Mouse (Mus musculus): ENCODE results near the gene Cops4.

The Cops4 gene

DNA sequence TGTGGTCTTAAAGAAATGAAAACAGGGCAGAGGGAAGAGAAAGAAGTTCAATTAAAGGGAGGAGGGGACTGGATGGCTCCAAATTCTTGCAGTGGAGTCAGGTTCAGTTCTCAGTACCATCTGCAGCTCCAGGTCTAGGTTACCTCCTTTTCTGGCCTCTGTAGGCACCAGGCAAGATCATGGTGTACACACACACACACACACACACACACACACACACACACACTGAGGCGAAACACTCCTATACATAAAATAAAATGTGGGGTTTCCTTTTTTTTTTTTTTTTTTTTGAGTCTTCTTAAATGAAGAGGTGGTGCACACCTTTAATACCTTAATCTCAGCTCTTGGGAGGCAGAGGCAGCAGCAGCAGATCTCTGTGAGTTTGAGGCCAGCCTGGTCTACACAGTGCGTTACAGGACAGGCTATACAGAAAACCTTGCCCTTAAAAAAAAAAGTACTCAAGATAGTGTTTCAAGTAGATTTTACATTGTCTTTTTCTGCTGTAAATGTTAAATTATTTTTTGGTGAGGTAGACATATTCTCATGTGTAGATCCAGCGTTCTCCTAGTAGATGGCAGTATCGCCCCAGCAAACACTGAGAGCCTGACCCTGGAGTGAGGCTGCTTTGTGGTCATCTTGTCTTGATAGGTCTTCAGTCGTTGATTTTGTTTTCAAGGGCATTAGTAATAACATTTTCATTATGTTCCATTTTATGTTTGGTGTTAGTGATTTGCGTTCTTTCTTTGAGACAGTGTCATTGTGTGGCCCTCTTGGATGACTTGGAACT is 28.4 kb downstream of the Cops4 start:
- WGBS, result 89% methylated on average over 6 of the region's 6 CpGs

- WGBS, result 85% methylated on average over 2 of the region's 2 CpGs
These were observed 30.1 kb downstream of the Cops4 start for GRCm38 (mm10) chr5:100548236-100548635.

GRCm38 (mm10) chr5:100549311-100549710 is 31.2 kb downstream of the Cops4 start:
- 87% methylated on average over 4 of the region's 4 CpGs for WGBS

DNA sequence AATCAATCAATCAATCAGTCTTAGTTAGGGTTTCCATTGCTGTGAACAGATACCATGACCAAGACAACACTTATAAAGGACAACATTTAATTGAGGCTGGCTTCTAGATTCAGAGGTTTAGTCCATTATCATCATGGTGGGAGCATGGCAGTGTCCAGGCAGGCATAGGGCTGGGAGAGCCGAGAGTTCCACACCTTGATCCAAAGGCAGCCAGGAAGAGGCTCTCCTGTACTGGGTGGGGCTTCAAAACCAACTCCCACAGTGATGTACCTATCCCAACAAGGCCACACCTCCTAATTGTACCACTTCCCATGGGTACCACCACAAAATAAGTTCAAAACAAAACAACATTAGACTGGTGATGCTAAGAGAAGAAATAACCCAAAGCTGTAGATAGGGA is 32.0 kb downstream of the Cops4 start:
- 100% methylated on average over 1 of the region's 1 CpGs for WGBS

DNA sequence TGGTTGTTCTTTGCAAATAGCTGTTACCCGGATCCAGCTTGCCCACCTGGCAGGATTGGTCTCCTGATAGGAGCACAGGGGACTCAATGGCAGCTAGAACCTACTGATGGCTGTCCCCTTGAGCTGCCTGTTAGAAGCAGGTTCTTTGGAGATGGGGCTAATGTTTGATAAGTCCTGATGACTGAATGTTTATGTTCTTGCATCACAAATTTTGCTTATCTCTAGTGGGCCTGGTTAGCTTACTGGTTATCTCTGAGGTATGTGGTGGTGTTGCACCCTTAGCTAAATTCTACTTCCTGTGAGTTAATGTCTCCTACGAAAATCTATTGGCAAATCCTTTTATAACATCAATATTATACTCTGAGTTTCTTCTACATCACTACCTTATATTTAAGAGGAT is 33.8 kb downstream of the Cops4 start:
- 77% methylated on average over 2 of the region's 2 CpGs for WGBS

DNA sequence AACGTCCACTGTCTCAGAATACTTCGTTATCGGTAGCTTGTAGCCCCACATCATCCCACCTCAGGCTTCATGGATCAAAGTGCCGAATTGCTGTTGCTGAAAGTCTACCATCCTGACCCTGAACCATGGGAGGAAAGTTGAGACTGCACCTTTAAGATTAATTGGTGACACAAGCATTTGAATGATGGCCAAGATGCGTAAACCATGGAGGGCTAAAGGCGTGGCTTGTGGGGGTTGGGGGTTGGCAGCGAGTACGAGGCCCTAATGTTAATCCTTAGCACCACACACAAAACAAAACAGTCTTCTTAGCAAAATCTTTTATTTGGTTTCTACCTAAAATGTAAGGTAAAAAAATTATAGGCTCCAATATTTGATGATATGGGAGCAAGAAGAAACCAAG is 35.3 kb downstream of the Cops4 start:
- 67% methylated on average over 8 of the region's 8 CpGs for WGBS

DNA sequence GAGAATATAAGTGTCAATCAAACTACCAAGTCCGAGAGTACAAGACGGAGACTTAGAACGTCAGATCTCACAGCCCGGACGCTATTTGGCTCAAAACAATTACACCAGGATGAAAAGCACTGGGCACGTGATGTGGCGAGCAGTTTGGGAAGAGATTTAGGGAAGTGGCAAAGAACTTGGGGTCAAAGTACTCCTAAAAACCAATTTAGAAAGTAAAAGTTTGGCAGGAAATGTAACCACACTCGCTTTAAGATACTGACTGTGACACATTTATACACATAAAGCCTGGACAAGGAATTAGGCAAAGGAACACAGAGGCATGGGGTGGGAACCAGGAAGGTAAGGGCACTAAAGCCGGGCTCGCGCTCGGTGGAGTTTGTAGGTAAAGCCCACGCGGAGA is 38.9 kb downstream of the Cops4 start:
- WGBS, result 84% methylated on average over 14 of the region's 14 CpGs

GRCm38 (mm10) chr5:100557537-100557936 is 39.4 kb downstream of the Cops4 start:
- 81% methylated on average over 9 of the region's 9 CpGs for WGBS

- WGBS, result 83% methylated on average over 3 of the region's 3 CpGs
These were observed 40.7 kb downstream of the Cops4 start for GRCm38 (mm10) chr5:100558783-100559182.

DNA sequence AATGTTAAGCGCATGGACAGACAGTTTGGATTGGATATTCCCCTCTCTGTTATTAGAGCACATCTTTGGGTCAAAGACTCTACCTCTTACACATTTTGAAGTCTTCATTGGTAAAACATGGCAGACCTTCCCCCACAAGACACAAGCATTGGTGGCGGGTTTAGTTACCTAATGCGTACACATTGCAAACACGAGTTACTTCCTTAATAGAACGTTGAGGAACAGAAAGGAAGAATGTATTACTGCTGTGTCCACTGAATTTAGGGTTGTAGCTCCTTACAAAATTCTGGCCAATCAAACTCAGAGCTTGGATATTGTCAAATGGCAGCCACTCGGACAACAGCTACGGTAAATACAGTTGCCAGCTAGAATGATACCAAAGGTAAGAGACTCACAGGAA is 41.2 kb downstream of the Cops4 start:
- WGBS, result 95% methylated on average over 7 of the region's 7 CpGs

DNA sequence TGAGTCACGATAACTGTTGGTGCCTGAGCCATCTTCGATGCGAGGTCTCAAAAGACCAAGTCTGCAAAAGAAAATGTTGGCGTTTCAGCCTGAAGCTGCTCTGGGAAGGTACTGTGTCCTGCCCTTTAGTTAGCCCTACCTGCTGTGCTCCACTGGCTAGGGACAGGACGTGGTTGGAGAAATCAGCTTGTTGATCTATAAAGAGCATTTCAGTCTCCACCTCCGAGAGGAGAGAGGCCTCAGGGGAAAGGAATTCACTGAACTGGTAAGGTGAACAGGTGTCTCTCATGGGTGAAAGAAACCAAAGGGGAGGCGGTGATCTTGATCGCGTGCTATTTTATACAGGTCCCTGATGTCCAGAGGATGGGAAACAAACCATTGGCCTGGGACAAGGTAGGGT is 44.6 kb downstream of the Cops4 start:
- 86% methylated on average over 9 of the region's 9 CpGs for WGBS

GRCm38 (mm10) chr5:100566798-100567197 is 48.7 kb downstream of the Cops4 start:
- WGBS, result 87% methylated on average over 2 of the region's 2 CpGs

GRCm38 (mm10) chr5:100567258-100568032 is 49.3 kb downstream of the Cops4 start:
- WGBS, result 84% methylated on average over 13 of the region's 13 CpGs

DNA sequence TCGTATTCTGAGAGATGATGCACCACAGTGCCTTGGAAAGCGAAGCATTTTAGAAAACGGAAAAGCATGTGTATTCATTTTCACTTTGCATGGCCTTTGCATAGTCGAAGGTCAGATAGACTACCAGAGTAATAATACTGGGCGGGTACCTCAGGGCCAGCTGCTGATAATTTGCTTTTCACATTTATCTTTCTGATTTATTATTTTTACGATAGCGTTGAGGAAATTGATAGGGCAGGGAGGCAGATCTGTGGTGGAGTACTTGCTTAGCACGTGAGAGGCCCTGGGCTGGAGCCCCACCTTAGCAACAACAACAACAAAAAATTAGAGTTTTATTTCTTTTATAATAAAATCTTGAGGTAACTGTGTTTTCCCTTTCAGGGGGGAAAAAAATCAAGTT is 50.1 kb downstream of the Cops4 start:
- 94% methylated on average over 8 of the region's 8 CpGs for WGBS

DNA sequence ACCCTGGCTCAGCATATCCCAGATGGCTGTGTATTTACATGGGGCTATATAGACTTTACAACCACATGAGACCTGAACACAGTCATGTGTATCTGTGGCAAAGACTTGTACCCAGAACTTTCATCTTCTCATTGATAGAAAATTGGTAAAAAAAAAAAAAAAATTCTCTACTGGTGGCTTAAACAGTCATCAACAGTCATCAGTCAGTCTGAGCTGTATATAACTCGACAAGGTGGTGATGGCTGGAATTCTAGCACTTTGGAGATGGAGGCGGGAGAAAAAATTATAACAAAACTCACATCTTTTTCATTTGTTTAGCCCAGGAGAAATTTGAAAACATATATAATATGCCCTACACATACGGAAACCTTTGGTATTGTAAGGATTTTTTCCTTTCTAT is 50.7 kb downstream of the Cops4 start:
- 94% methylated on average over 3 of the region's 3 CpGs for WGBS

- WGBS, result 79% methylated on average over 18 of the region's 18 CpGs
These were observed 51.3 kb downstream of the Cops4 start for GRCm38 (mm10) chr5:100569250-100569934.

DNA sequence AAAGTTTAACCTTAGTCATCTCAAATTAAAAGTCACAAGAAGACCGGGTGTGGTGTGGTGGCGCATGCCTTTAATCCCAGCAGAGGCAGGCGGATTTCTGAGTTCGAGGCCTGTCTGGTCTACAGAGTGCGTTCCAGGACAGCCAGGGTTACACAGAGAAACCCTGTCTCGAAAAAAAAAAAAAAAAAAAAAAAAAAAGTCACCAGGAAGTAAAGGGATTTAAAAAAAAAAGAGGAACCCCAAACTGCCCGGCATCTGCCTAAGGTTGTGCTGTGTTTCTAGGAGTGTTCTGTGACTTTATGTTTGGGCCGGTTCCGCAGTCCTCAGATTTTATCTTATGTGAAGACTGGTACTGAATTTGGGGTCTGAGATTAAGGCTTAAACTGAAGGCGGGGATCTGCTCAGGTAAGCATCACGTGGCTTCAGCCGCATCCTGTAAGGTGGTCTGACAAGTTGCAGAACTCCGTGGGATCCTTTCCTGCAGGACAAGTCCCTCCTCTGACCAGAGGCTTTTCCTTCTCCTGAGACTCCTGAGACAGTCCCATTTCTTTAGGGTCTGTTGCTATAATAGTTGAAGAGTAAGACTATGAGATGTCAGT is 52.0 kb downstream of the Cops4 start:
- WGBS, result 78% methylated on average over 13 of the region's 13 CpGs

GRCm38 (mm10) chr5:100570716-100571115 is 52.6 kb downstream of the Cops4 start:
- 49% methylated on average over 8 of the region's 8 CpGs for WGBS

- 31% methylated on average over 7 of the region's 7 CpGs for WGBS
These were observed 54.0 kb downstream of the Cops4 start, which contains the start of gene Plac8 for GRCm38 (mm10) chr5:100572069-100572468. Gene Plac8 (minus strand): TSS chr5:100572245.

DNA sequence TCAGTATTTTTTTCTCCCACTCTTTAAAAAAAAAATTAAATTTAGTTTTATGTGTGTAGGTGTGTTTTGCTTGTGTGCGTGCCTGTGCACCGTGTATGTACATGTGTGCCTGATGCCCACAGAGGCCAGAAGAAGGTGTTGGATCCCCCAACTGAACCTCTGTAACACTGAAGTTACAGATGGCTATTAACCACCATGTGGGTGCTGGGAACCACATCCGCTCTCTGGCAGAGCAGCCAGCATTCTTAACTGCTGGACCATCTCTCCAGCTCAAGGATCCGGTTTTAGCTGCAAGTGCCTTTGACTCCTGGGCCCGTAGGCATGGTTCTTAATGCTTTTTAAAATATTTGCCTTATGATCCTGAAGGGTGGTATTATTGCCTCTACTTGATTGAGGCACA is 55.1 kb downstream of the Cops4 start:
- WGBS, result 90% methylated on average over 5 of the region's 5 CpGs

DNA sequence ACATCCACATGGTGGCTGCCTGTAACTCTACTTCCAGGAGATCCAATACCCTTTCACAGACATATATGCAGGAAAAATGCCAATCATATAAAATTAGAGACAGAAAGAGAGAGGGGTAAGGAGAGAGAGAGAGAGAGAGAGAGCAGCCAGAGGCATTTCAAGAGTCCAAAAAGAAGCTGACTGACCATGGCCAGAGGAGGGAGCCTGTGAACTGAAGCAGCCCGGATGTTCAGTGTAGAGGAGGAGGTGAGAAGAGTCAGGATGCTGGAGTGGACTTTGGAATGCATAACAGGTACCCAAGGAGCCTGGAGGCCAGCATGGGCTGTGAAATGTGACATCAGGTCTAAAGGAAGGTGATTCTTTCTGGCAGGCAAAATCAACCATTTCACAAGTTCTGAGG is 56.7 kb downstream of the Cops4 start:
- WGBS, result 64% methylated on average over 1 of the region's 1 CpGs

DNA sequence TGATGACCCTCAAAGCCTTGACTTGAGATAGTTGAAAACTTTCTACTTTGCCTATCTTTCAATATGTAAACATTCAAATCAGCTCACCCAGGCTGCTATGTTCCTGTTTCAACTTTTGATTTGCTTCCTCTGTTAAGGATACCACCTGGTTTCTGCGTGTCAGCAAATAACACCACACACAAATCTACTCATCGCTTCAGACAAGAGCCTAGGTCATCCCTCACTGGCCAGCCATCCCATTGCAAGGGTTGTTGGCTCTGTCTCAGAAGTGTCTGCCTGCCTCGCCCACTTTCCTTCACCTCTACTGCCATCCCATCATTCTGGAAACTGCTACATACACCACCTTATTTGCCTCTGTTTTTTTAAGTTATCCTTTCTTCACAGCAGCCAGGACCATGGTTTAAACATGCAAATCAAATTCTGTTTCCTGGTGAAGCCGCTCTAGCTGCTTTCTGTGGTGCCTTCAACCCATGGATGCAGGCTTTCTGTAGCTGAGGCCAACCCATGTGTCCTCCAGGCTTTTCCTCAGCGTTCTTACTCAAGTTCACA is 60.8 kb downstream of the Cops4 start:
- 87% methylated on average over 5 of the region's 5 CpGs for WGBS

Data from cerebral cortex, adult 2 months (tissue).